Mouse (Mus musculus) cerebellum, adult 9-11 months (tissue): Measurements from ENCODE around the gene Chn2.

Experiments
- DNase-seq: peaks from one replicate; pipeline ENCODE4 v3.0.0; 2022

Chn2 gene

DNA sequence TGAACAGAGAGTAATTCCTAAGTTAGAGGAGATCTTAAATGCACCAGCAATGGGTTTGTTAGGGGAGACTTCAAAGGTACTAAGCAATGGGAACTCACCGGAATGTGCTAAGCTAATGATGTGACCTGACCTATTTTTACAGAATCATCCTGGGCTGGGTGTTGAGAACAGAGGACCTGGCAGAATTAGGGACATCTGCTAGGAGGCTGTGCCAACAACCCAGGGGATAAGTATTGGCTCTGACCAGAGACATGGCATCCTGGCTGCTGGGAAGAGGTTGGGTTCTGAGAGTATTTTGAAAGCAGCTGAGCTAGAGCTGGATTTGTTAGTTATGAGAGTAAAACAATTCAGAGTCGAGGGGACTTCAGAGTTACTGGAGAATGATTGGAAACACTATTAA, 40.5 kb downstream of the Chn2 start:
- DNase-seq, result peak; percentile 97

GRCm38 (mm10) chr6:54080518-54081285, 41.3 kb downstream of the Chn2 start:
- DNase-seq, result peak; percentile 74

- DNase-seq, result peak; percentile 66
Measured at GRCm38 (mm10) chr6:54082576-54082975, 43.2 kb downstream of the Chn2 start.

DNA sequence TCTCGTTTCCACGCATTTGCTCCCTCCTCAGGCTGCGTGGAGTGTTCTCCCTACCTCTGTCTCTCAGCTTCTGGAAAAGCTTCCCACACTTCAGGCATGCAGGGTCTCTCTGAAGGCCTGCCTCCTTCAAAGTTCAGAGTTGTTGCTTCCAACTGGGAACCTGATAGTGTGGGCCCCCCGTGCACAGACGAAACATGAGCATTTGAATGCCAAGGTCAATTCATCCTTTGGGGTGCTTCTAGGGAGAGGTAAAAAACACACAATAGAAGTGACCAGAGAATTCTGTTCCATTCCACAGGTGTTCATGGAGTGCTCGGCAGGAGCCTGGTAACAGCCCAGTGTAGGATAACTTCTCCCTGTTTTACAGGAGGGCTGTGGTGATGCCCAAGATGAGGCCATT, 44.7 kb downstream of the Chn2 start:
- DNase-seq, result no peak

- DNase-seq, result no peak
Measured at GRCm38 (mm10) chr6:54085009-54085408, 45.7 kb downstream of the Chn2 start.

- DNase-seq, result no peak
Measured at GRCm38 (mm10) chr6:54088168-54088567, 48.8 kb downstream of the Chn2 start.

- no peak for DNase-seq
Measured at GRCm38 (mm10) chr6:54090822-54091221, 51.5 kb downstream of the Chn2 start.

GRCm38 (mm10) chr6:54092920-54093319, 53.6 kb downstream of the Chn2 start:
- DNase-seq, result no peak

DNA sequence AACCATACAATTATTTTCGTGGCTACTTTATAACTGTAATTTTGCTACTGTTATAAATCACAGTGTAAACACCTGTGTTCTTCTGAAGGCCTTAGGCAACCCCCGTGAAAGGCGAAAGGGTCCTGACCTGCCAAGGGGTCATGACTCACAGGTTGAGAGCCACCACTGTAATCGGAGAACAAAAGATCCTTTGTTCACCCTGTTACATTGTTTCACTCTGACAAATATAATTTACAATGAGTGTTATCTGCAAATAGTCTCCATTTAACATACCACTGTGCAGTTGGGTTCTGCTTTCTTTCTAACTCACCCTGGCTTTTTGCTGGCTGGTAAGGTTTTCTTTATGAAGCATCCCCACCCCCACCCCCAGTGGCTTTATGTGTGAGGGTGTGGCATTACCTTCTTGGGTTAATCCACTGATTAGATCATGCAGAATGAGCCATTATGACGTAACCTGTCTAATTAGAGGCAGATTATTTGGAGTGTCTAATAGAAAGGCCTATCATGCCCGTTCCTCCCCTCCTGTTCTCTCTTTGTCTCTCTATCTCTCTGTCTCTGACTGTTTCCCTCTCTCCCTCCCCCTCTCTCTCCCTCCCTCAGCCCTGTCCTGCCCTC, 56.9 kb downstream of the Chn2 start:
- no peak for DNase-seq

GRCm38 (mm10) chr6:54096836-54097235, 57.5 kb downstream of the Chn2 start:
- peak; percentile 74 for DNase-seq

- DNase-seq, result no peak
Measured at GRCm38 (mm10) chr6:54098339-54098738, 59.0 kb downstream of the Chn2 start.

DNA sequence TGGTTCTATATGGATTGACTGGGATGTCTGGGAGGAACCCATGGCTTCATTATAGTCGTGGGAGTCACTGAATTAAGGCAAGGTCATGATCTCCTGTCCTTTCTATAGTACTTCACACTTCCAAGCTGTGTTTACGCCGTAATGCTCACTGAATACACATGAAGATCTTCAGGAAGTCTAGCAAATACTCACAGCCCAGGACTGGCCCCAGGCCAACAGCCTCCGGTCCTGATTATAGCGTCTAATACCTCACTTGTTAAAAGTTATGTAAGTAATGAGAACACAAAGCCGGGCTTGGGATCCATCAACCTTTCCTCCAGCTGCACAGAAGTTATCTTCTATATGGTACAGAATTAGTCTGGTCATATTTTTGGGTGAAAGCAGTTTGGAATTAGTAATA, 60.3 kb downstream of the Chn2 start:
- no peak for DNase-seq

DNA sequence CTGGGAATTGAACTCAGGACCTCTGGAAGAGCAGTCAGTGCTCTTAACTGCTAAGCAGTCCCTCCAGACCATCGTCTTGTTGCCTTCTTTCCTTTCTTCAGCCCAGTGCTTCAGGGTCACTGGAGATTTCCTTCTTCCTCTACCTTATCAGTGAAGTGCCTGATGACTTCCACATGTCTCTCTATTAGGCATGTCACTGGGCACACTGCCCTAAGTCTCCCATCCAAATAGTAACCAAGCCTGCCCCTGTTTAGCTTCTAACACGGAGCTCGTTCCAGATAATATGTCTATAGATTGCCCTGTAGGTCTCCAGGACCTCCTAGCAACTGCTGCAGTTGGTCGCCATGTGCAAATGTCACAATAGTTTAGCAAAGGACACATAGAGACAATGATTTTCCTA, 62.9 kb downstream of the Chn2 start:
- DNase-seq, result no peak

DNA sequence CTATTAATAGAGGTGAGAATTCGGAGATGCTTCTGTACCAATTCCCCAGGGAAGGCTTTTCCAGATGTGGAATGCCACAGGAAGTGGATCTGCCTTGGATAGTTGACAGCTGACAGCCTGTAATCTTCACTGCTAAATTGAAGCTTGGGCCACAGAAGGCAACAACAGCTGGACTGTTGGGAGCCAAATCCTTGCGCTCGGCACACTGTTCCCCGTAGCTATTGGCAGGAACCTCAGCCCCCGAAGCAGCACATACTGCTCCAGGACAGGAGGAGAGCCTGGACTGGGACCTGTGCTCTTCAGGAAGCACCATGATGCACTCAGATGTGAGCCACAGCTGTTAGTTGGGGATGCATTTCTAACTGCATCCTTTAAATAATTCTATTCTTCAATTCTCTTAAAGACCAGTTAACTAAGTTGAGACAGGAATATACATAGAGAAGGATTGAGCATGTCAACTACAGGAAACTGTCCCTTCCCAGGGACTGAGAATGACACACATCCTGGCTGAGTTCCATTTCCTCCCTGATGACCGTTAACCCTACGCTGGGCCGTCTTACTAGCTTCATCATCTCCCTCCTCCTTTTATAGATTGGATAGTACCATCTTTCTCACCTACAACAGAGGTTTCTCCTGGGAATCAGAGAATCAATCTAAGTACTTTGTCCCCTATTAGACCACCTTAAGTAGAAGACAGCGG, 64.1 kb downstream of the Chn2 start:
- DNase-seq, result no peak

DNA sequence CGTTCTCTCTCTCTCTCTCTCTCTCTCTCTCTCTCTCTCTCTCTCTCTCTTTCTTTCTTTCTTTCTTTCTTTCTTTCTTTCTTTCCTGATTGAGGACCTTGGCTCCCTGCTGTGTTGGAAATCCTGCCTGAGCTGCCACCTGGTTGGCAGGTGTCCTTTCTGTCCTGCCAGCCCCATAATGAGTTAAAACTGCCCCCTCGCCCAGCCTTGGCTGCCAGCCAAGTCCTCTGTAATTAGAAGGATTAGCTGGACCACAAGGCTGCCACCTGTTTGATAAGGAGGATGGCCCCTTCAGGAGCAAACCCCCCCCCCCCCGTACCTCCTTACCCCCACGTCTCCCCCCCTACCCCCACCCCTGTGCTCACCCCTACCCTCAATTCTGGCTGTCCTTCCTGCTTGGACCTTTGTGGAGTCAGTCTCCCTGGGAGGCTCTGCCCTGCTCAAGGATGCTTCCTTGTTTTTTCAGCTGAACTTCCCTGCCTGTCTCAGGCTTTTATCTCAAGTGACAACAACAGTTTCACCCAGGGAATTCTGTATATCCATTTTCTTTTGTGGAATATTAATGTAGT, 72.1 kb downstream of the Chn2 start:
- DNase-seq, result peak; percentile 92

DNA sequence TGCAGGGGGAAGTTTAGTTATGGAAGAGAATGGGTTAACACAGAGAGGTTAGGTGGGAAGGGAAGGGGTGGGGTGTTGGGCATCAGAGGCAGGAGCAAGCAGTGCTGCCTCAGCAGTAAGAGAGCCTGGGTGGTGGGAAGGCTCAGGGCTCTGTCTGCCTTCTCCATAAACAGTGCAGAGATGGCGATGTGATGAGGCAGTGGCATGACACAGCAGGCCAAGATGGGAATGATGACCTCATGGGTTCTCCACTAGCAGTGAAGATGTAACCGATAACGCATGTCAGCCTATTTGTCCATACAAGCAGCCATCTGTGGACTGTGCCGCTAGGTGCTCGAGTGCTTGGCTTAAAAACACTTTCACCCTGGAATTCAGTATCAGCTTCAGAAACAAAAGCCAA, 74.0 kb downstream of the Chn2 start:
- DNase-seq, result no peak

DNA sequence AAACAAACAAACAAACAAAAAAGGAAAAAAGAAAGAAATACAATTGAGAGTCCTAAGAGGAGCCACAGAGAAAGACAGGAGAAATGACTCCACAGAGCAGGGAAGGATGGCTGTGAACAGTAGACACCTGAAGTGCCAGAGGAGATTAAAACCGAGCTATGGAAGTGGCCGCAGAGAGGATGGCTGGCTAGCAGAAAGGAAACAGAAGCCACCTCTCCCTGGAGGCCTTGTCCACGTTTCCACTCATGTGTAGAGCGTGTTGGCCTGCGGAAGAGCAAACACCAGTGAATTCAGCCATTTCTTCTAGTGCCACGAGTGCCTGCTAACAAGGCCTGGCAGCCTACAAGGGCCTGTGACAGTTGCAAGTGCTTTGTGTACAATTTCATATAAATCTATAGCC, 75.1 kb downstream of the Chn2 start:
- peak; percentile 68 for DNase-seq

DNA sequence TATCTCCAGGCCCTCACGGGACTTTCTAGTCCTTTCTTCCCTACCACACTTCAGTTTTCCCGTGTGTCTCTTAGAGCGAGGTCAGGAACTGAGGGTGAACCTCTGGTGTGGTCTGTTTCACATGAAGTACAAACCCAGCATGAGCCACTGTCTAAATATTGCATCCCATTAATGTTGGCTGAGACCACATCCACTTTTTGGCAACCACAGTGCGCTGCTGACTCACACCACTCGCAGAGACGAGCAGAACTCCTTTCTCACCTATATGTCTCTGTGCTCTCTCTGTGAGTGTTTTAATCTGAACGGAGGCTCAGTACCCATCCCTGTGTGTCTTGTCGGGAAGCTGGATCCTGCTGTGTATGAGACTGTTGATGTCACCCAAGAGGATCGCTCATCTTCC, 76.9 kb downstream of the Chn2 start:
- no peak for DNase-seq

DNA sequence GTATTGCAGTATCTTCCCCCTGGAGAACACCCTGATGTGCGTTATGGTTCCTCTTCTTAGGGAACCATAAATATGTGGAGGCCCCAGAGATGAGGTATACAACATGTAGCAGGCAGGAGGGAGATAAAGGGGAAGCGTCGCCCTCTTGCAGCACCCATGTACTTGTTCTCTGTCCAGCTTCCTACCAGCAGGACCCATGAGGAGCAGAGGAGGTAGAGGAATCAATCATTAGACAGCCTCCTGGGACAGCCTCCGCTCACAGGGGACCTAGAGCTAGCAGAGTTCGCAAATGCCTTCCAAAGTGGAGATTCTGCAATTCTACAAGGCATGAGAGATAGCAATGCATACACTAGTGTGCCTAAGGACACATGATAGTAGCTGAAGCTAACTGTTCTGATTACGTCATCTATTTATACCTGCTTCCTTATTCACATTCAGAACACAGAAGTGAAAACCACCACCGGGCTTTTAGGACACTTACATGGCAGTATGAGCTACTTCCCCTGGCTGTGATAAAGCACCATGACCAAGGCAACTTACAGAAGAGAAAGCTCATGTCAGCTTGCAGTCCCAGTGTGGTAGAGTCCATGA, 77.7 kb downstream of the Chn2 start:
- DNase-seq, result no peak

DNA sequence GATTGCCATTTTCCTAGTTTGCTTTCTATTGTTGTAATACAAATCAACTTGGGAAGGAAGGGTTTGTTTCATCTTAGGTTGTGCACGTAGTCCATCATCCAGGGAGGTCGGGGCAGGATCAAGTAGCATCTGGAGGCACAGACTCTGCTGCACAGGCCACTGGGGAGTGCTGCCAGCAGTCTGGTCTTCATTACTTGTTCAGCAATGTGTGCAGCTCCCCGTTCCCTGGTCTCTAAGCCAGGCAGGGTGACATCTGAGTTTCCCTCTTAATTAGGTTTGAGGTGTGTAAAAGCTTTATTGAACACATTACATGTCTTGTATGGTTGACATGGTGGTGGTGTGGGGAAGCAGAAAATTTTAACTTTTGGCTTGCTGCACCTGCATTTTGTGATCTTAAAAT, 79.0 kb downstream of the Chn2 start:
- DNase-seq, result no peak

GRCm38 (mm10) chr6:54118897-54119296, 79.5 kb downstream of the Chn2 start:
- DNase-seq, result no peak

- no peak for DNase-seq
Measured at GRCm38 (mm10) chr6:54119461-54119860, 80.1 kb downstream of the Chn2 start.

GRCm38 (mm10) chr6:54119885-54120666, 80.7 kb downstream of the Chn2 start:
- DNase-seq, result peak; percentile 100
